Mouse (Mus musculus): ENCODE data around the gene Ccdc7a. TPM values are rescaled to one million over a fixed set of nuclear protein-coding genes. Genes with fewer than 3 reads are reported as not detected.
A peak's percentile ranks its signal among the peaks of the same experiment; 100 is the strongest.

The Ccdc7a gene
- polyA plus RNA-seq, 1 experiment from 2014 or later, result not detected

- Histone ChIP-seq H3K36me3 (peaks cover 41% of the 10 kb centered on the region), H3K4me2 (no peak overlapping the region), H3K4me1 (replicated peaks) (no peaks in the 10 kb centered on the region), H3K9ac (no peak overlapping the region), H3K27ac (replicated peaks) (no peak overlapping the region), H3K9me3 (no peaks in the 10 kb centered on the region), H3K4me3 (no peak overlapping the region), H3K27me3 (no peaks in the 10 kb centered on the region)
- WGBS, result 50% methylated on average over 1 of the region's 1 CpGs
- ATAC-seq (ENCODE audit: low FRiP score, low read depth), result no peak
Measured at GRCm38 (mm10) chr8:128727213-128727612, 338.1 kb downstream of the Ccdc7a start.

- peaks cover 48% of the 10 kb centered on the region for H3K36me3 ChIP-seq
- ATAC-seq (ENCODE audit: low FRiP score, low read depth), result peak; percentile 86
- H3K4me2 ChIP-seq, result no peak overlapping the region
- no peak overlapping the region for H3K4me3 ChIP-seq
- H3K27me3 ChIP-seq, result no peaks in the 10 kb centered on the region
- H3K27ac ChIP-seq (replicated peaks), result no peak overlapping the region
- 69% methylated on average over 1 of the region's 1 CpGs for WGBS
- no peak overlapping the region for H3K9ac ChIP-seq
- H3K4me1 ChIP-seq (replicated peaks), result no peaks in the 10 kb centered on the region
- H3K9me3 ChIP-seq, result no peaks in the 10 kb centered on the region
Measured at GRCm38 (mm10) chr8:128724819-128725218, 340.5 kb downstream of the Ccdc7a start.

- no peak overlapping the region for H3K27ac ChIP-seq (replicated peaks)
- no peak overlapping the region for H3K4me2 ChIP-seq
- peaks cover 63% of the 10 kb centered on the region for H3K36me3 ChIP-seq
- no peaks in the 10 kb centered on the region for H3K27me3 ChIP-seq
- no peak overlapping the region for H3K9ac ChIP-seq
- no peak overlapping the region for H3K4me3 ChIP-seq
- no peaks in the 10 kb centered on the region for H3K9me3 ChIP-seq
- H3K4me1 ChIP-seq (replicated peaks), result no peaks in the 10 kb centered on the region
- no peak for ATAC-seq (ENCODE audit: low FRiP score, low read depth)
Measured at GRCm38 (mm10) chr8:128716184-128716583, 349.1 kb downstream of the Ccdc7a start.

GRCm38 (mm10) chr8:128709261-128709660 lies 356.1 kb downstream of the Ccdc7a start:
- Histone ChIP-seq H3K27ac (replicated peaks) (no peak overlapping the region), H3K4me2 (no peak overlapping the region), H3K4me1 (replicated peaks) (no peaks in the 10 kb centered on the region), H3K36me3 (peaks cover 31% of the 10 kb centered on the region), H3K4me3 (no peak overlapping the region), H3K9ac (no peak overlapping the region), H3K9me3 (no peaks in the 10 kb centered on the region), H3K27me3 (no peaks in the 10 kb centered on the region)
- WGBS, result 51% methylated on average over 3 of the region's 3 CpGs
- ATAC-seq (ENCODE audit: low FRiP score, low read depth), result no peak

GRCm38 (mm10) chr8:128704836-128705235 lies 360.5 kb downstream of the Ccdc7a start:
- WGBS, result 87% methylated on average over 2 of the region's 2 CpGs
- Histone ChIP-seq H3K9ac (no peak overlapping the region), H3K4me1 (replicated peaks) (no peaks in the 10 kb centered on the region), H3K27ac (replicated peaks) (no peak overlapping the region), H3K9me3 (no peaks in the 10 kb centered on the region), H3K27me3 (no peaks in the 10 kb centered on the region), H3K4me3 (no peak overlapping the region), H3K36me3 (peaks cover 6% of the 10 kb centered on the region), H3K4me2 (no peak overlapping the region)
- no peak for ATAC-seq (ENCODE audit: low FRiP score, low read depth)

GRCm38 (mm10) chr8:128704376-128704775 lies 360.9 kb downstream of the Ccdc7a start:
- H3K36me3 ChIP-seq, result peaks cover 6% of the 10 kb centered on the region
- WGBS, result 85% methylated on average over 1 of the region's 1 CpGs
- no peak overlapping the region for H3K27ac ChIP-seq (replicated peaks)
- no peak overlapping the region for H3K9ac ChIP-seq
- H3K9me3 ChIP-seq, result no peaks in the 10 kb centered on the region
- H3K27me3 ChIP-seq, result no peaks in the 10 kb centered on the region
- no peak for ATAC-seq (ENCODE audit: low FRiP score, low read depth)
- H3K4me3 ChIP-seq, result no peak overlapping the region
- H3K4me2 ChIP-seq, result no peak overlapping the region
- no peaks in the 10 kb centered on the region for H3K4me1 ChIP-seq (replicated peaks)

- Histone ChIP-seq H3K27ac (replicated peaks) (no peak overlapping the region), H3K4me1 (replicated peaks) (peaks cover 6% of the 10 kb centered on the region; the same call in 1 of the 2 replicates), H3K9ac (no peak overlapping the region), H3K4me2 (no peak overlapping the region), H3K9me3 (no peaks in the 10 kb centered on the region), H3K27me3 (no peaks in the 10 kb centered on the region), H3K36me3 (no peaks in the 10 kb centered on the region), H3K4me3 (no peak overlapping the region)
- no peak for ATAC-seq (ENCODE audit: low FRiP score, low read depth)
- 79% methylated on average over 3 of the region's 3 CpGs for WGBS
Measured at GRCm38 (mm10) chr8:128697945-128698344, 367.4 kb downstream of the Ccdc7a start.

GRCm38 (mm10) chr8:128696701-128697397 lies 368.5 kb downstream of the Ccdc7a start:
- WGBS, result 96% methylated on average over 1 of the region's 1 CpGs
- Histone ChIP-seq H3K9me3 (no peaks in the 10 kb centered on the region), H3K4me3 (no peak overlapping the region), H3K4me1 (replicated peaks) (peaks cover 10% of the 10 kb centered on the region; the same call in 1 of the 2 replicates), H3K4me2 (no peak overlapping the region), H3K27me3 (no peaks in the 10 kb centered on the region), H3K27ac (replicated peaks) (no peak overlapping the region), H3K36me3 (no peaks in the 10 kb centered on the region), H3K9ac (no peak overlapping the region)
- ATAC-seq (ENCODE audit: low FRiP score, low read depth), result no peak

- no peak overlapping the region for H3K9ac ChIP-seq
- H3K4me1 ChIP-seq (replicated peaks), result peaks cover 36% of the 10 kb centered on the region
- no peaks in the 10 kb centered on the region for H3K27me3 ChIP-seq
- no peak overlapping the region for H3K4me3 ChIP-seq
- no peak overlapping the region for H3K4me2 ChIP-seq
- no peaks in the 10 kb centered on the region for H3K9me3 ChIP-seq
- H3K27ac ChIP-seq (replicated peaks), result no peak overlapping the region
- no peaks in the 10 kb centered on the region for H3K36me3 ChIP-seq
- 81% methylated on average over 1 of the region's 1 CpGs for WGBS
- no peak for ATAC-seq (ENCODE audit: low FRiP score, low read depth)
Measured at GRCm38 (mm10) chr8:128690056-128690455, 375.3 kb downstream of the Ccdc7a start.

- Histone ChIP-seq H3K27ac (replicated peaks) (no peak overlapping the region), H3K4me2 (0 out of 2 replicates have a peak overlapping the region, but pooled peaks have one; percentile 28), H3K9me3 (no peaks in the 10 kb centered on the region), H3K9ac (no peak overlapping the region), H3K4me1 (replicated peaks) (peaks cover 36% of the 10 kb centered on the region), H3K36me3 (no peaks in the 10 kb centered on the region), H3K4me3 (no peak overlapping the region), H3K27me3 (no peaks in the 10 kb centered on the region)
- 80% methylated on average over 3 of the region's 3 CpGs for WGBS
- no peak for ATAC-seq (ENCODE audit: low FRiP score, low read depth)
Measured at GRCm38 (mm10) chr8:128688679-128689078, 376.6 kb downstream of the Ccdc7a start.

- H3K27ac ChIP-seq (replicated peaks), result peak overlapping the region; percentile 100
- peak overlapping the region; percentile 97 for H3K9ac ChIP-seq
- peaks cover 30% of the 10 kb centered on the region for H3K4me1 ChIP-seq (replicated peaks)
- peak overlapping the region; percentile 75 for H3K4me2 ChIP-seq
- no peak for ATAC-seq (ENCODE audit: low FRiP score, low read depth)
- H3K9me3 ChIP-seq, result no peaks in the 10 kb centered on the region
- H3K4me3 ChIP-seq, result peak overlapping the region; percentile 89
- no peaks in the 10 kb centered on the region for H3K36me3 ChIP-seq
- H3K27me3 ChIP-seq, result no peaks in the 10 kb centered on the region
- 0% methylated on average over 2 of the region's 2 CpGs for WGBS
Measured at GRCm38 (mm10) chr8:128686429-128686990, 378.8 kb downstream of the Ccdc7a start.

GRCm38 (mm10) chr8:128685507-128686428 lies 379.5 kb downstream of the Ccdc7a start, which contains the start of gene Itgb1:
Gene Itgb1, plus strand, starts transcription at chr8:128685654.
- Histone ChIP-seq H3K9me3 (no peaks in the 10 kb centered on the region), H3K4me1 (replicated peaks) (peaks cover 30% of the 10 kb centered on the region), H3K27me3 (no peaks in the 10 kb centered on the region), H3K27ac (replicated peaks) (peak within 1 kb of the TSS; percentile 100), H3K36me3 (no peaks in the 10 kb centered on the region), H3K4me3 (peak within 1 kb of the TSS; percentile 89), H3K4me2 (peak within 1 kb of the TSS; percentile 75), H3K9ac (peak within 1 kb of the TSS; percentile 97)
- under 1% methylated on average over 93 of the region's 113 CpGs for WGBS
- ATAC-seq (ENCODE audit: low FRiP score, low read depth), result peak; percentile 94

All from hindbrain, embryonic 15.5 days (tissue).